In genomic region chr15:27436194-27436593, GRCm38 (mm10) we compare ENCODE assay signal across 24 mouse cellular contexts. TPM values are rescaled to one million over a fixed set of nuclear protein-coding genes. Genes with fewer than 3 reads are reported as not detected.
A peak's percentile ranks its signal among the peaks of the same experiment; 100 is the strongest.
DNase-seq lines count a peak whose midpoint lies in the region; ATAC-seq and TF ChIP-seq lines count a peak whose summit lies in the region.
"Had no signal": no experiment of that assay in that cellular context is flagged by ENCODE, and none has a peak within 500 bp of the region (broad histone marks: within the 10 kb centered on the region; RNA-seq: fewer than 3 reads in every experiment).

No protein-coding gene starts in this region.

- H3K36me3 ChIP-seq in heart, embryonic 12.5 days, result no peaks in the 10 kb centered on the region
- no peaks in the 10 kb centered on the region for H3K36me3 ChIP-seq in lung, postnatal 0 days (ENCODE audit: insufficient read depth, low read length)
- H3K36me3 ChIP-seq in stomach, embryonic 16.5 days (ENCODE audit: control insufficient read depth, insufficient read depth, low read length), result no peaks in the 10 kb centered on the region
- H3K36me3 ChIP-seq: embryonic facial prominence, embryonic 10.5 days; embryonic facial prominence, embryonic 12.5 days; forebrain, embryonic 15.5 days; G1E had no signal

- WGBS in heart, embryonic 12.5 days, result 78% methylated on average over 4 of the region's 4 CpGs
- 56% methylated on average over 4 of the region's 4 CpGs for WGBS in lung, postnatal 0 days
- 70% methylated on average over 4 of the region's 4 CpGs for WGBS in stomach, embryonic 16.5 days

- no peaks in the 10 kb centered on the region for H3K9me3 ChIP-seq in heart, embryonic 12.5 days (replicated peaks)
- H3K9me3 ChIP-seq in lung, postnatal 0 days (ENCODE audit: low read length), result no peaks in the 10 kb centered on the region
- H3K9me3 ChIP-seq in stomach, embryonic 16.5 days (replicated peaks; ENCODE audit: control insufficient read depth, low read length), result no peaks in the 10 kb centered on the region
- H3K9me3 ChIP-seq: embryonic facial prominence, embryonic 10.5 days; embryonic facial prominence, embryonic 12.5 days; forebrain, embryonic 13.5 days; forebrain, embryonic 15.5 days; G1E had no signal

- H3K27me3 ChIP-seq in heart, embryonic 12.5 days (replicated peaks), result no peaks in the 10 kb centered on the region
- no peaks in the 10 kb centered on the region for H3K27me3 ChIP-seq in lung, postnatal 0 days (replicated peaks; ENCODE audit: insufficient read depth, low read length)
- no peaks in the 10 kb centered on the region for H3K27me3 ChIP-seq in stomach, embryonic 16.5 days (ENCODE audit: control insufficient read depth, insufficient read depth, low read length)
- H3K27me3 ChIP-seq: CH12.LX; embryonic facial prominence, embryonic 12.5 days; forebrain, embryonic 13.5 days; forebrain, embryonic 15.5 days; Patski had no signal

- ATAC-seq in heart, embryonic 12.5 days (ENCODE audit: insufficient number of reproducible peaks, low FRiP score), result no peak
- peak; percentile 30; the same call in 1 of the 2 replicates for ATAC-seq in lung, postnatal 0 days
- ATAC-seq in stomach, embryonic 16.5 days (ENCODE audit: insufficient read depth, low FRiP score), result peak; percentile 60; the same call in 1 of the 2 replicates
- ATAC-seq: activated CD4-positive, CD25-positive, alpha-beta regulatory T cell, adult 4 months; CD4-positive, CD25-positive, alpha-beta regulatory T cell, adult 4 months; forebrain, embryonic 13.5 days; forebrain, embryonic 15.5 days; Patski had no signal

- no peak overlapping the region for H3K4me3 ChIP-seq in heart, embryonic 12.5 days
- no peak overlapping the region for H3K4me3 ChIP-seq in lung, postnatal 0 days (ENCODE audit: low read depth, low read length)
- H3K4me3 ChIP-seq in stomach, embryonic 16.5 days (replicated peaks; ENCODE audit: low read length), result no peak overlapping the region
- H3K4me3 ChIP-seq: embryonic facial prominence, embryonic 10.5 days; embryonic facial prominence, embryonic 12.5 days; forebrain, embryonic 13.5 days; forebrain, embryonic 15.5 days had no signal

- TF ChIP-seq CTCF in lung, postnatal 0 days (IDR thresholded peaks at IDR 0.05), result no peak

- H3K4me1 ChIP-seq in heart, embryonic 12.5 days (replicated peaks), result no peaks in the 10 kb centered on the region; the same call in 1 of the 2 replicates
- H3K4me1 ChIP-seq in lung, postnatal 0 days (ENCODE audit: insufficient read depth, low read depth, low read length), result no peaks in the 10 kb centered on the region
- H3K4me1 ChIP-seq in stomach, embryonic 16.5 days (ENCODE audit: control insufficient read depth, insufficient read depth, low read length), result no peaks in the 10 kb centered on the region
- H3K4me1 ChIP-seq: embryonic facial prominence, embryonic 10.5 days; embryonic facial prominence, embryonic 12.5 days; forebrain, embryonic 13.5 days; forebrain, embryonic 15.5 days had no signal

- no peak overlapping the region for H3K4me2 ChIP-seq in heart, embryonic 12.5 days
- H3K4me2 ChIP-seq in lung, postnatal 0 days (replicated peaks; ENCODE audit: low read depth, low read length), result no peak overlapping the region
- H3K4me2 ChIP-seq in stomach, embryonic 16.5 days (ENCODE audit: low read depth, low read length), result no peak overlapping the region
- H3K4me2 ChIP-seq: embryonic facial prominence, embryonic 12.5 days; forebrain, embryonic 13.5 days; forebrain, embryonic 15.5 days had no signal

- H3K27ac ChIP-seq in heart, embryonic 12.5 days (ENCODE audit: poor library complexity, severe bottlenecking), result no peak overlapping the region
- no peak overlapping the region for H3K27ac ChIP-seq in lung, postnatal 0 days (ENCODE audit: low read length)
- no peak overlapping the region for H3K27ac ChIP-seq in stomach, embryonic 16.5 days (ENCODE audit: low read length)
- H3K27ac ChIP-seq: embryonic facial prominence, embryonic 10.5 days; embryonic facial prominence, embryonic 12.5 days; forebrain, embryonic 13.5 days; forebrain, embryonic 15.5 days had no signal

- TF ChIP-seq EP300 in lung, postnatal 0 days (IDR thresholded peaks at IDR 0.05), result no peak

- peak; percentile 69 for DNase-seq in heart, adult 11 months
- no peak for DNase-seq in lung, postnatal 0 days (ENCODE audit: low spot score)
- no peak for DNase-seq in lung, adult 18-20 months
- no peak for DNase-seq in gastrocnemius, adult 8-10 months (ENCODE audit: low spot score in 2 of 2)
- DNase-seq: adrenal gland, adult 8-10 months; adrenal gland, postnatal 14 days; adrenal gland, postnatal 36 days; B cell, adult 2 months; cerebellum, adult 11-12 months; cerebellum, adult 2 months; cerebellum, adult 9-10 months; cerebellum, postnatal 10 days; cerebellum, postnatal 25 days had no signal

- H3K9ac ChIP-seq in heart, embryonic 12.5 days, result no peak overlapping the region
- H3K9ac ChIP-seq in lung, postnatal 0 days (replicated peaks; ENCODE audit: low read depth), result no peak overlapping the region
- no peak overlapping the region for H3K9ac ChIP-seq in stomach, embryonic 16.5 days (ENCODE audit: low read length)
- H3K9ac ChIP-seq: embryonic facial prominence, embryonic 12.5 days; forebrain, embryonic 13.5 days; forebrain, embryonic 15.5 days had no signal

RNA-seq across cellular contexts. Expression of gene Ank, which starts 30.3 kb away (rescaled TPM):
- 12.6 and 14.7 TPM in 2 replicates for polyA plus RNA-seq in heart, embryonic 12.5 days (2016; fragmentation: Nextera tagmentation; extraction: Ambion mirVana)
- polyA plus RNA-seq in lung, postnatal 0 days (2015; fragmentation: Nextera tagmentation; extraction: Ambion mirVana), result 6.8 and 9.3 TPM in 2 replicates
- polyA plus RNA-seq in stomach, embryonic 16.5 days (2015; fragmentation: Nextera tagmentation; extraction: Ambion mirVana), result 7.4 and 8.2 TPM in 2 replicates
- 100 to 1,000 TPM; 126 to 164 (median 145) TPM for total RNA-seq in gastrocnemius, adult 8-10 months (2022)
